8 mouse cellular contexts compared by ENCODE assay signal in genomic region chrX:157491145-157491935, GRCm38 (mm10). TPM values are rescaled to one million over a fixed set of nuclear protein-coding genes. Genes with fewer than 3 reads are reported as not detected.
DNase-seq lines count a peak whose midpoint lies in the region; ATAC-seq and TF ChIP-seq lines count a peak whose summit lies in the region.

No protein-coding gene starts in this region.

- no peak for TF ChIP-seq CTCF in kidney, adult 2 months (conservative IDR thresholded peaks at IDR 0.05; ENCODE audit: insufficient read depth, insufficient read length, low read depth, low read length)
- no peak for TF ChIP-seq CTCF in midbrain, postnatal 0 days (IDR thresholded peaks at IDR 0.05)

- peak overlapping the region; percentile 61 for H3K9ac ChIP-seq in intestine, embryonic 14.5 days (ENCODE audit: low read length)
- H3K9ac ChIP-seq in midbrain, postnatal 0 days (replicated peaks; ENCODE audit: low read length, poor library complexity, severe bottlenecking): peak overlapping the region; percentile 84

- no peak for TF ChIP-seq POLR2A in kidney, adult 2 months (IDR thresholded peaks at IDR 0.05; ENCODE audit: low read depth, low read length)

- no peaks in the 10 kb centered on the region; the same call in 1 of the 2 replicates for H3K4me1 ChIP-seq in kidney, adult 2 months (ENCODE audit: control insufficient read depth, insufficient read depth, low read length)
- H3K4me1 ChIP-seq in intestine, embryonic 14.5 days (replicated peaks; ENCODE audit: control insufficient read depth, insufficient read depth, low read length): 0 out of 2 replicates have a peak, but pooled peaks cover 3% of the 10 kb centered on the region
- H3K4me1 ChIP-seq in midbrain, postnatal 0 days (ENCODE audit: insufficient read depth, low read length): no peaks in the 10 kb centered on the region

- no peaks in the 10 kb centered on the region for H3K27me3 ChIP-seq in kidney, adult 2 months (replicated peaks; ENCODE audit: control insufficient read depth, insufficient read depth, low read length)
- no peaks in the 10 kb centered on the region for H3K27me3 ChIP-seq in intestine, embryonic 14.5 days (replicated peaks; ENCODE audit: control insufficient read depth, insufficient read depth, low read length)
- no peaks in the 10 kb centered on the region for H3K27me3 ChIP-seq in midbrain, postnatal 0 days (ENCODE audit: insufficient read depth, low read length)
- no peaks in the 10 kb centered on the region for H3K27me3 ChIP-seq in splenic B cell, adult 2 months (ENCODE audit: control insufficient read depth, insufficient read depth, low read length, poor library complexity, severe bottlenecking)

- peak overlapping the region; percentile 48 for H3K4me2 ChIP-seq in intestine, embryonic 14.5 days (ENCODE audit: low read length)
- H3K4me2 ChIP-seq in midbrain, postnatal 0 days (ENCODE audit: low read depth, low read length, poor library complexity, severe bottlenecking): peak overlapping the region; percentile 49

- WGBS in kidney, adult 2 months: 3% methylated on average over 68 of the region's 104 CpGs
- WGBS in intestine, embryonic 14.5 days: 23% methylated on average over 13 of the region's 104 CpGs
- 16% methylated on average over 29 of the region's 104 CpGs for WGBS in midbrain, postnatal 0 days

- H3K27ac ChIP-seq in kidney, adult 2 months (ENCODE audit: insufficient read depth, low read depth, low read length): no peak overlapping the region
- peak overlapping the region; percentile 54 for H3K27ac ChIP-seq in intestine, embryonic 14.5 days (ENCODE audit: low read depth)
- peak overlapping the region; percentile 89 for H3K27ac ChIP-seq in midbrain, postnatal 0 days (ENCODE audit: low read depth, low read length)

- peak; percentile 5 for DNase-seq in kidney, adult 2 months
- DNase-seq in kidney, adult 18-20 months: no peak
- DNase-seq in cerebellum, adult 8-10 months: peak; percentile 41
- DNase-seq in frontal cortex, postnatal 25 days (ENCODE audit: low spot score in 2 of 2): peak; percentile 4 to 7
- peak; percentile 63 for DNase-seq in intestine, embryonic 14.5 days (ENCODE audit: low spot score)
- DNase-seq in liver: peak; percentile 16
- DNase-seq in midbrain, postnatal 0 days (ENCODE audit: low spot score): peak; percentile 12
- DNase-seq in splenic B cell, adult 2 months (ENCODE audit: low read depth, low spot score): peak; percentile 66

- peak; percentile 78 for ATAC-seq in intestine, embryonic 14.5 days (replicated peaks; ENCODE audit: low FRiP score, low TSS enrichment, low read depth)
- peak; percentile 80 for ATAC-seq in midbrain, postnatal 0 days (ENCODE audit: low FRiP score)

- no peaks in the 10 kb centered on the region for H3K36me3 ChIP-seq in kidney, adult 2 months (ENCODE audit: control insufficient read depth, insufficient read depth, low read length)
- no peaks in the 10 kb centered on the region for H3K36me3 ChIP-seq in intestine, embryonic 14.5 days (ENCODE audit: control insufficient read depth, insufficient read depth, low read length)
- no peaks in the 10 kb centered on the region for H3K36me3 ChIP-seq in midbrain, postnatal 0 days (ENCODE audit: insufficient read depth, low read length)
- no peaks in the 10 kb centered on the region for H3K36me3 ChIP-seq in splenic B cell, adult 2 months (ENCODE audit: control insufficient read depth, insufficient read depth, low read length, poor library complexity, severe bottlenecking)

- H3K4me3 ChIP-seq in kidney, adult 2 months (ENCODE audit: insufficient read depth, low read depth, low read length): peak overlapping the region; percentile 78
- H3K4me3 ChIP-seq in intestine, embryonic 14.5 days (ENCODE audit: low read depth, low read length): peak overlapping the region; percentile 51
- peak overlapping the region; percentile 62 for H3K4me3 ChIP-seq in midbrain, postnatal 0 days (ENCODE audit: low read depth, low read length)

- no peaks in the 10 kb centered on the region for H3K9me3 ChIP-seq in intestine, embryonic 14.5 days (ENCODE audit: control insufficient read depth, low read length)
- H3K9me3 ChIP-seq in midbrain, postnatal 0 days (ENCODE audit: low read length): no peaks in the 10 kb centered on the region

RNA-seq across cellular contexts. Expression of gene Sms, which starts 0.7 kb away (rescaled TPM):
- polyA plus RNA-seq in kidney, adult 2 months (2012; rRNA removed): 23.3 and 26.0 TPM in 2 replicates
- 56.6 and 59.7 TPM in 2 replicates for polyA plus RNA-seq in intestine, embryonic 14.5 days (2014; fragmentation: Nextera tagmentation; extraction: Ambion mirVana)
- 119 and 170 TPM in 2 replicates for total RNA-seq in midbrain, postnatal 0 days (2014; rRNA removed)
- 200 and 212 TPM in 2 replicates for polyA plus RNA-seq in midbrain, postnatal 0 days (2015; fragmentation: Nextera tagmentation; extraction: Ambion mirVana)
